Mouse (Mus musculus) c-Kit-positive CD71-positive TER-119-positive erythroid progenitor cells, embryonic 14.5 days (primary cell): ENCODE results near the gene Chaf1a.

Experiments
- DNase-seq: peaks from one replicate; pipeline ENCODE4 v3.0.0-alpha.2; 2013; ENCODE audit warnings: low spot score

The Chaf1a gene

DNA sequence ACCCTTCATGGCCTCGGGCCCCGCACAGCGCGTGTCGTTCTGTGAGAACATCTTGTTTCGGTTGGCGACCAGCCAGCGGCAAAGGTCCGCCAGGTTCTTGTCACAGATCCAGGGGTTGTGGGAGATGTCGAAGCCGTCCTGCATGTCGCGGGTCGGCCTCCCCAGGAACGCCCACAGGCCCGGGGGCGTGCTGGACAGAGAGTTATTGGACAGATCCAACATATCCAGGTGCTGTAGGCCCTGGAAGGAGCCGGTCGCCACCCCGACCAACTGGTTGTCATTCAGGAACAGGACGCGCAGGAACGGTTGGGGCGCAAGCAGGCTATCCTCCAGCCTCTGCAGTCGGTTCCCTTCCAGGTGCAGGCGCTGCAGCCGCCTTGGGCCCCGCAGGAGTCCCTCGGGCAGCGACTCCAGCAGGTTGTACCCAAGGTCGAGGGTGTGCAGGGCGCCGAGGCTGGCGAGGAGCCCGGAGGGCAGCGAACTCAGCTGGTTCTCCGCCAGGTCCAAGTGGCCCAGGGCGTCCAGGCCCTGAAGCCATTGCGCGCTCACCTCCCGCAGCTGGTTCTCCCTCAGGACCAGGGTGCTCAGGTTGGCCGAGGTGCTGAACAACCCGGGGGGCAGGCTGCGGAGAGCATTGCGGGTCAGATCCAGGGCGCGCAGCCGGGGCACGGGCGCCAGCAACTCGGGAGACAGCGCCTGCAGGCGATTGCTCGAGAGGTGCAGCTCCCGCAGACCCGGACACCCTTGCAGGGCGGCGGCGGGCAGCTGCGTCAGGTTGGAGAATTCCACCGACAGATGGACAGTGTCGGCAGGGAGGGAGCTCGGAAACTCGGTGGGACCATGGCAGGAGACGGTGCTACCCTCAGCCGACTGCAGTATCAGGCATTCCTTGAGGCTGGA, 80.0 kb downstream of the Chaf1a start:
- no peak for DNase-seq

DNA sequence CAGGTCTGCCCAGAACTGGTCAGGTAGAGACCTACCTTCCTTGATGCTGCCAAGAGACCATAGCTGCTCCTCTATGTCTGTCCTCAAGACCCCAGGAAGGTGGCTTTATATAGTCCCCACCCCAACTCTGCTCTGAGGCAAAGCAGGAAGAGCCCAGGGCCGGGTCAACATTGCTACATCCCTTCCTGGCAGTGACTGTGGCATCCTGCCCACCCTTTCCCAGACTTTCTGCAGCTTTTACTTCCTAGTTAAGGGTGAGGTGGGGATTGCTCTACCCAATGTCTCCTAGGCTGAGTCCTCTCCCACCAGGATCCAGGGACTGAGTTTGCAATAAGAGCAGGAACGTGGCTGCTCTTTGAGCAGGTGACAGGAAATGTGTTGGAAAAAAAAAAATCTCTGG, 81.6 kb downstream of the Chaf1a start, which contains the start of gene Lrg1:
Gene Lrg1 (minus strand): TSS at position 176 of the 400 bp plus-strand sequence.
- no peak for DNase-seq
